Mouse (Mus musculus): ENCODE results near the gene Vcpkmt. TPM values are rescaled to one million over a fixed set of nuclear protein-coding genes. Genes with fewer than 3 reads are reported as not detected.
A peak's percentile ranks its signal among the peaks of the same experiment; 100 is the strongest.
"Not testable (repeated sequence)": the region's sequence is repeated elsewhere in the genome, so short reads cannot be mapped to it uniquely, and the experiment has no call there.

The Vcpkmt gene
- polyA plus RNA-seq (2014; fragmentation: Nextera tagmentation; extraction: Ambion mirVana): 22.8 and 25.3 TPM in 2 replicates

DNA sequence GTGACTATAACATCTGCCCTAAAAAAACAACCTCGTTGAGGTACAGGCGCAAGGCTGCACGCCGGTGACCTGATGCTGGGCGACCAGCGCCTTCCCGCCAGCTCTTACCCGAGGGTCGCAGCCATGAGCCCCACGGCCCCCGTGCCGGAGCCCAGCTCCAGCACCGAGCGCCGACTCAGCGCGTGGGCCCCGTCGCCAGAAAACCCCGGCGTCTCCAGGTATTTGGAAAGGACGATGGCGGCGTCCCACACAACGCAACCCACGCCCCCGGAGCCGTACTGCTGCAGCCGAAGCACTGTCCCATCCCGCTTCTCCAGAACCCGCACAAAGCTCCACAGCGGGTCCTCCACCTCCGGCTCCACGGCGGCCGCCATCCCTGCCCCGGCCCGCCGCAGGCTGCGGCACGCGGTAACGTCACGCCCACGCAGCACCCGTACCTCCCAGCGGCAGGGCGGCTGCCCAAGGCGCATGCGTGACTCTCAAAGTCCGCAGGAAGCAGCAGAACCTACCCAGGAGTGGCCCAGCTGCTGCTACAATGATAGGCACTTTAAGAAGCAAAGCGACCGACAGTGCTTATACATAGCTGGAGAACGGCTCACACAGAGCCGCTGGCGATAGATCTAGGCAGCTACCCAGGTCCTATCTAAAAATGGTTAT is at the start of gene Vcpkmt:
Gene Vcpkmt, minus strand, starts transcription at position 416 of the 657 bp plus-strand sequence.
- H3K27me3 ChIP-seq (ENCODE audit: control insufficient read depth, insufficient read depth, low read length): no peaks in the 10 kb centered on the region
- 0% methylated on average over 56 of the region's 56 CpGs for WGBS (ENCODE audit: insufficient replicate concordance)
- peak within 1 kb of the TSS; percentile 80 for H3K27ac ChIP-seq (ENCODE audit: low read depth, low read length)
- no peaks in the 10 kb centered on the region for H3K9me3 ChIP-seq (replicated peaks; ENCODE audit: control insufficient read depth, low read length)
- peaks cover 19% of the 10 kb centered on the region for H3K4me1 ChIP-seq (ENCODE audit: control insufficient read depth, insufficient read depth, low read length)
- ATAC-seq (replicated peaks; ENCODE audit: insufficient number of reproducible peaks, low FRiP score, low TSS enrichment): peak; percentile 91
- H3K36me3 ChIP-seq (ENCODE audit: control insufficient read depth, insufficient read depth, low read length): peaks cover 13% of the 10 kb centered on the region
- peak within 1 kb of the TSS; percentile 69 for H3K4me2 ChIP-seq
- peak within 1 kb of the TSS; percentile 90 for H3K4me3 ChIP-seq (ENCODE audit: low read depth, low read length)
- peak within 1 kb of the TSS; percentile 95 for H3K9ac ChIP-seq (ENCODE audit: low read depth, low read length)

DNA sequence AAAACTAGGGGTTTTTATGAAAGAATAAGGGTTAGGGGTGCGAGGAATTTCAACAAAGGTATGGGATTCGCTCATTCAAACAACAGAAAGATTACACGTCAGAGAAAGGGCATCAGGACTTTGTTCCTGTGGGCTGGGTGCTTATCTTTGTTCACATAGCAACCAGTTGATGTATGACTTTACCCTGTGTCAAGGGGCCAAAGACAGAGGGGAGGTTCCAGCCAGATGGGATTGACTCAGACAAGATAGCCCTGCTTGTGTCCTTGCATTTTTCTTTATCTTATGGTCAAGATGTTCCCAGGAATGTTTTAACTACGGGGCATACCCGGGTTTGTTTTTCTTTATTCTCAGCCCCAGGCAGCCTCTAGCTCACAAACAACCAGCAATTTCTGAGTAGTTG is 35.8 kb upstream of the Vcpkmt start:
- 52% methylated on average over 5 of the region's 5 CpGs for WGBS (ENCODE audit: insufficient replicate concordance)
- not testable (repeated sequence) for ATAC-seq (replicated peaks; ENCODE audit: insufficient number of reproducible peaks, low FRiP score, low TSS enrichment); H3K9ac ChIP-seq (ENCODE audit: low read depth, low read length); H3K4me3 ChIP-seq (ENCODE audit: low read depth, low read length); H3K9me3 ChIP-seq (replicated peaks; ENCODE audit: control insufficient read depth, low read length); H3K4me1 ChIP-seq (ENCODE audit: control insufficient read depth, insufficient read depth, low read length); H3K27me3 ChIP-seq (ENCODE audit: control insufficient read depth, insufficient read depth, low read length); H3K36me3 ChIP-seq (ENCODE audit: control insufficient read depth, insufficient read depth, low read length); H3K27ac ChIP-seq (ENCODE audit: low read depth, low read length); H3K4me2 ChIP-seq

GRCm38 (mm10) chr12:69604367-69604766 is 21.5 kb upstream of the Vcpkmt start:
- WGBS (ENCODE audit: insufficient replicate concordance): 85% methylated on average over 2 of the region's 2 CpGs
- H3K9ac ChIP-seq (ENCODE audit: low read depth, low read length): no peak overlapping the region
- peaks cover 6% of the 10 kb centered on the region; the same call in 1 of the 2 replicates for H3K36me3 ChIP-seq (ENCODE audit: control insufficient read depth, insufficient read depth, low read length)
- no peak overlapping the region for H3K27ac ChIP-seq (ENCODE audit: low read depth, low read length)
- ATAC-seq (replicated peaks; ENCODE audit: insufficient number of reproducible peaks, low FRiP score, low TSS enrichment): no peak
- H3K4me3 ChIP-seq (ENCODE audit: low read depth, low read length): no peak overlapping the region
- H3K27me3 ChIP-seq (ENCODE audit: control insufficient read depth, insufficient read depth, low read length): no peaks in the 10 kb centered on the region
- no peak overlapping the region for H3K4me2 ChIP-seq
- no peaks in the 10 kb centered on the region for H3K4me1 ChIP-seq (ENCODE audit: control insufficient read depth, insufficient read depth, low read length)
- H3K9me3 ChIP-seq (replicated peaks; ENCODE audit: control insufficient read depth, low read length): no peaks in the 10 kb centered on the region

DNA sequence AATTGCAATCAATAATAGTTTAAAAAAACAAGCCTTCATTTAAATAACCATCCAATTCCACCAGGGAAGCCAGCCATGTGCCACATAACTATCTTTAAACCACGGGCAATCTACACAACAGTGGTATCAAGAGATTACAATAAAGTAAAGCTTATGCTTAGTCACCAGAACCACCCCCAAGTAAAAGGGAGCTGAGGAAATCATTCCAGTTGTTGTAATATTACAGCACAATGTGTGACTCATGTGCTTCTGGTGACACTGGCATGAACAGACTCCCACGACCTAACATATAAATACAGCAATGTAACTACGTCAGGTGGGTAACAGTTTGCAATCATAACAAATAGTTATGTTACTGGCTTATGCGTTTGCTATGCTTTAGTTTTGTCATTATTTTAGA is 14.6 kb upstream of the Vcpkmt start:
- H3K9me3 ChIP-seq (replicated peaks; ENCODE audit: control insufficient read depth, low read length): no peaks in the 10 kb centered on the region
- no peak overlapping the region for H3K4me3 ChIP-seq (ENCODE audit: low read depth, low read length)
- H3K27me3 ChIP-seq (ENCODE audit: control insufficient read depth, insufficient read depth, low read length): no peaks in the 10 kb centered on the region
- H3K9ac ChIP-seq (ENCODE audit: low read depth, low read length): no peak overlapping the region
- WGBS (ENCODE audit: insufficient replicate concordance): 81% methylated on average over 4 of the region's 4 CpGs
- H3K4me2 ChIP-seq: no peak overlapping the region
- H3K36me3 ChIP-seq (ENCODE audit: control insufficient read depth, insufficient read depth, low read length): no peaks in the 10 kb centered on the region
- no peak for ATAC-seq (replicated peaks; ENCODE audit: insufficient number of reproducible peaks, low FRiP score, low TSS enrichment)
- H3K27ac ChIP-seq (ENCODE audit: low read depth, low read length): no peak overlapping the region
- H3K4me1 ChIP-seq (ENCODE audit: control insufficient read depth, insufficient read depth, low read length): no peaks in the 10 kb centered on the region

DNA sequence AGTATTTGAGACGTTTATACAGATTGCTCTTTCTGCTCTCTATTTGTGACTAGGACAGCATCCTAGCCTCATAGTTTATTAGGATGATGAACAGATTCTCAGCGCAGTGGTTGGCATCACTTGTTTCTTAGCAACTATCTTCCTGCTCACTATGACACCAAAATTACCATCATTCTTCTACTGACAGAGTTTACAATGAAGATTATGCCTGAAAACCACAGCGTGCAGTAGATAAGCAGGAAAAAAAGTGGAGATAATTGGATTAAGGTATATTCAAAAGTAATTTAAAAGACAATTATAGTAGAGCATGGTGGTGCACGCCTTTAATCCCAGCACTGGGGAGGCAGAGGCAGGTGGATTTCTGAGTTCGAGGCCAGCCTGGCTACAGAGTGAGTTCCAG is 10.3 kb upstream of the Vcpkmt start:
- Histone ChIP-seq H3K27ac (ENCODE audit: low read depth, low read length) (no peak overlapping the region), H3K36me3 (ENCODE audit: control insufficient read depth, insufficient read depth, low read length) (peaks cover 9% of the 10 kb centered on the region)
- WGBS (ENCODE audit: insufficient replicate concordance): 83% methylated on average over 5 of the region's 5 CpGs

GRCm38 (mm10) chr12:69583270-69583629 is 422 bp upstream of the Vcpkmt start:
- Histone ChIP-seq H3K9ac (ENCODE audit: low read depth, low read length) (peak overlapping the region; percentile 95), H3K27ac (ENCODE audit: low read depth, low read length) (peak overlapping the region; percentile 80)

More for the DNA sequence above, 10.3 kb upstream of the Vcpkmt start:
- Histone ChIP-seq H3K4me2 (no peak overlapping the region), H3K4me1 (ENCODE audit: control insufficient read depth, insufficient read depth, low read length) (no peaks in the 10 kb centered on the region), H3K9me3 (replicated peaks; ENCODE audit: control insufficient read depth, low read length) (no peaks in the 10 kb centered on the region), H3K9ac (ENCODE audit: low read depth, low read length) (no peak overlapping the region), H3K27me3 (ENCODE audit: control insufficient read depth, insufficient read depth, low read length) (no peaks in the 10 kb centered on the region), H3K4me3 (ENCODE audit: low read depth, low read length) (no peak overlapping the region)
- no peak for ATAC-seq (replicated peaks; ENCODE audit: insufficient number of reproducible peaks, low FRiP score, low TSS enrichment)

GRCm38 (mm10) chr12:69582216-69582612 is 614 bp downstream of the Vcpkmt start:
- Histone ChIP-seq H3K4me1 (ENCODE audit: control insufficient read depth, insufficient read depth, low read length) (peaks cover 19% of the 10 kb centered on the region), H3K36me3 (ENCODE audit: control insufficient read depth, insufficient read depth, low read length) (peaks cover 15% of the 10 kb centered on the region), H3K27ac (ENCODE audit: low read depth, low read length) (peak overlapping the region; percentile 80), H3K4me3 (ENCODE audit: low read depth, low read length) (peak overlapping the region; percentile 90), H3K9me3 (replicated peaks; ENCODE audit: control insufficient read depth, low read length) (no peaks in the 10 kb centered on the region), H3K9ac (ENCODE audit: low read depth, low read length) (peak overlapping the region; percentile 95), H3K4me2 (peak overlapping the region; percentile 69), H3K27me3 (ENCODE audit: control insufficient read depth, insufficient read depth, low read length) (no peaks in the 10 kb centered on the region)
- WGBS (ENCODE audit: insufficient replicate concordance): 29% methylated on average over 9 of the region's 9 CpGs
- no peak for ATAC-seq (replicated peaks; ENCODE audit: insufficient number of reproducible peaks, low FRiP score, low TSS enrichment)

More at GRCm38 (mm10) chr12:69583270-69583629, 422 bp upstream of the Vcpkmt start:
- Histone ChIP-seq H3K4me2 (peak overlapping the region; percentile 69), H3K36me3 (ENCODE audit: control insufficient read depth, insufficient read depth, low read length) (peaks cover 8% of the 10 kb centered on the region; the same call in 1 of the 2 replicates), H3K4me3 (ENCODE audit: low read depth, low read length) (peak overlapping the region; percentile 90), H3K27me3 (ENCODE audit: control insufficient read depth, insufficient read depth, low read length) (no peaks in the 10 kb centered on the region), H3K9me3 (replicated peaks; ENCODE audit: control insufficient read depth, low read length) (no peaks in the 10 kb centered on the region), H3K4me1 (ENCODE audit: control insufficient read depth, insufficient read depth, low read length) (peaks cover 19% of the 10 kb centered on the region)
- 52% methylated on average over 5 of the region's 5 CpGs for WGBS (ENCODE audit: insufficient replicate concordance)
- no peak for ATAC-seq (replicated peaks; ENCODE audit: insufficient number of reproducible peaks, low FRiP score, low TSS enrichment)

DNA sequence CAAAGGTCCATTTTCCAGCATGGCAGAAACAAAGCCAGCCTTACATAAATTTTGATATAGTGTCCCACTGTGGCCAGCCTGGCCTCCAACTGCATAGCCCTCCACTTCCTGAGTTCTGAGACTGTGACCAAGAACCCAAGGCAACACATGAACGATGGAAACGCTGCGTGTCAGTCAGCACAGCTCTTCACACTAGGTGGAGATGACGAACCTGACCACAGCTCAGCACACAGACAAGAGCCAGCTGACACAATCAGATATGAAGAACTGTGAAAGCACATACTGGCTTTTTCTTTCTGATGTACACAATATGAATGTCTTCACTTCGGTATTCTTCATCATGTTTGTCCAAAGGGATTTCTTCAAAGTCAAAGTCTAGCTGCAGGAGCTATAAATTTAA is 3.2 kb downstream of the Vcpkmt start:
- H3K27me3 ChIP-seq (ENCODE audit: control insufficient read depth, insufficient read depth, low read length): no peaks in the 10 kb centered on the region
- peaks cover 19% of the 10 kb centered on the region for H3K4me1 ChIP-seq (ENCODE audit: control insufficient read depth, insufficient read depth, low read length)
- no peak overlapping the region for H3K9ac ChIP-seq (ENCODE audit: low read depth, low read length)
- 53% methylated on average over 5 of the region's 5 CpGs for WGBS (ENCODE audit: insufficient replicate concordance)
- no peak overlapping the region for H3K4me3 ChIP-seq (ENCODE audit: low read depth, low read length)
- no peak for ATAC-seq (replicated peaks; ENCODE audit: insufficient number of reproducible peaks, low FRiP score, low TSS enrichment)
- H3K9me3 ChIP-seq (replicated peaks; ENCODE audit: control insufficient read depth, low read length): no peaks in the 10 kb centered on the region
- no peak overlapping the region for H3K27ac ChIP-seq (ENCODE audit: low read depth, low read length)
- H3K36me3 ChIP-seq (ENCODE audit: control insufficient read depth, insufficient read depth, low read length): peaks cover 9% of the 10 kb centered on the region
- no peak overlapping the region for H3K4me2 ChIP-seq

DNA sequence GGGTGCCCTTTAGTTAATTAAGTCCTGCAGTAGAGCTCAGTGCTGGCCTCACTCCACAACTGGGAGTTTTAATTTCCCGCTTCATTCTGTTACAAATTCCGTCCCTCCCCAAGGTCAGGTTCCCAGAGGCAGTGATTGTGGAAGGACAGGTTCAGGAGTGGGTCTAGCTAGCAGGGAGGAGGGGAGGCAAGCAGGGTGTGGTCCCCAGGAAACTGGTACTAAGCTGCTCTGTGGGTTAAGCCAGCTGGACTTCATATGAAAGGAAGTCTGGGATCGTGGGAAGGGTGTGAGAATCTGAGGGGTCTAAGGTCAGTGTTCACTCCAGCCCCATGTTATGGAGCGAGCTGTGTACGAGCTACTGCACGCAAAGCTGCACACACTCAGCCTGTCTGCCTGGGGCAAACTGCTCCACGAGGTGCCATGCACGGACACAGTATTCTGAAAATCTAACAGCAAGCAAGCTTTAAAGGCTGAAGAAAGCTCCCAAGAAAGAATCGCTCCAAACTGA is 6.7 kb downstream of the Vcpkmt start:
- no peak overlapping the region for H3K4me2 ChIP-seq
- WGBS (ENCODE audit: insufficient replicate concordance): 79% methylated on average over 9 of the region's 9 CpGs
- H3K9ac ChIP-seq (ENCODE audit: low read depth, low read length): no peak overlapping the region
- H3K36me3 ChIP-seq (ENCODE audit: control insufficient read depth, insufficient read depth, low read length): peaks cover 9% of the 10 kb centered on the region
- H3K4me3 ChIP-seq (ENCODE audit: low read depth, low read length): no peak overlapping the region
- no peaks in the 10 kb centered on the region for H3K27me3 ChIP-seq (ENCODE audit: control insufficient read depth, insufficient read depth, low read length)
- no peaks in the 10 kb centered on the region for H3K9me3 ChIP-seq (replicated peaks; ENCODE audit: control insufficient read depth, low read length)
- H3K27ac ChIP-seq (ENCODE audit: low read depth, low read length): no peak overlapping the region
- peaks cover 11% of the 10 kb centered on the region; the same call in 1 of the 2 replicates for H3K4me1 ChIP-seq (ENCODE audit: control insufficient read depth, insufficient read depth, low read length)
- no peak for ATAC-seq (replicated peaks; ENCODE audit: insufficient number of reproducible peaks, low FRiP score, low TSS enrichment)

All from heart, embryonic 11.5 days (tissue).